Comparison of ENCODE assay signal across 24 mouse cellular contexts in genomic region chr11:69275650-69276049, GRCm38 (mm10). TPM values are rescaled to one million over a fixed set of nuclear protein-coding genes. Genes with fewer than 3 reads are reported as not detected.
"Had no signal": no experiment of that assay in that cellular context is flagged by ENCODE, and none has a peak within 500 bp of the region (broad histone marks: within the 10 kb centered on the region; RNA-seq: fewer than 3 reads in every experiment).

No protein-coding gene starts in this region.

- DNase-seq: kidney, adult 11 months; kidney, adult 8-10 months; kidney, postnatal 10 days; kidney, postnatal 36 days; layer of hippocampus, postnatal 36 days; left cerebral cortex, postnatal 4 days; lung, adult 18-20 months; lung, postnatal 10 days; lung, postnatal 36 days; midbrain, embryonic 14.5 days; retina, postnatal 1 day; right cerebral cortex, postnatal 25 days; spleen, adult 18-20 months had no signal

- H3K27me3 ChIP-seq: limb, embryonic 12.5 days; limb, embryonic 15.5 days; neural tube, embryonic 15.5 days; stomach, embryonic 15.5 days had no signal

- H3K4me2 ChIP-seq: kidney, embryonic 15.5 days; limb, embryonic 12.5 days; limb, embryonic 15.5 days; liver, embryonic 11.5 days; liver, embryonic 15.5 days; lung, embryonic 15.5 days; midbrain, embryonic 11.5 days; neural tube, embryonic 12.5 days; neural tube, embryonic 15.5 days; stomach, embryonic 15.5 days had no signal

- H3K36me3 ChIP-seq: kidney, embryonic 15.5 days; limb, embryonic 12.5 days; limb, embryonic 15.5 days; liver, embryonic 15.5 days; lung, embryonic 15.5 days; neural tube, embryonic 12.5 days; neural tube, embryonic 15.5 days; stomach, embryonic 15.5 days had no signal

- H3K9ac ChIP-seq: kidney, embryonic 15.5 days; limb, embryonic 12.5 days; limb, embryonic 15.5 days; liver, embryonic 15.5 days; lung, embryonic 15.5 days; neural tube, embryonic 12.5 days; neural tube, embryonic 15.5 days; stomach, embryonic 15.5 days had no signal

- H3K27ac ChIP-seq: kidney, embryonic 15.5 days; left cerebral cortex, adult 2 months; limb, embryonic 12.5 days; limb, embryonic 15.5 days; liver, embryonic 15.5 days; lung, embryonic 15.5 days; neural tube, embryonic 12.5 days; neural tube, embryonic 15.5 days; stomach, embryonic 15.5 days had no signal

- H3K9me3 ChIP-seq: kidney, embryonic 15.5 days; limb, embryonic 12.5 days; limb, embryonic 15.5 days; liver, embryonic 15.5 days; lung, embryonic 15.5 days; neural tube, embryonic 12.5 days; neural tube, embryonic 15.5 days; stomach, embryonic 15.5 days had no signal

- H3K4me3 ChIP-seq: kidney, embryonic 15.5 days; left cerebral cortex, adult 2 months; limb, embryonic 12.5 days; limb, embryonic 15.5 days; liver, embryonic 15.5 days; lung, embryonic 15.5 days; neural tube, embryonic 12.5 days; neural tube, embryonic 15.5 days; stomach, embryonic 15.5 days had no signal

- H3K4me1 ChIP-seq: kidney, embryonic 15.5 days; limb, embryonic 12.5 days; limb, embryonic 15.5 days; liver, embryonic 15.5 days; lung, embryonic 15.5 days; stomach, embryonic 15.5 days had no signal

RNA-seq across cellular contexts. Expression of gene Gucy2e, which starts 38.8 kb away (rescaled TPM):
- polyA plus RNA-seq: limb, embryonic 12.5 days; liver, embryonic 15.5 days had no signal
